Mouse (Mus musculus): ENCODE measurements around the gene Mesp1.

GRCm38 (mm10) chr7:79819996-79820395, 26.4 kb upstream of the Mesp1 start:
- TF ChIP-seq MYOG (IDR thresholded peaks at IDR 0.05; ENCODE audit: control insufficient read depth, extremely low read depth, insufficient read length) (no peak), CTCF (IDR thresholded peaks at IDR 0.05; ENCODE audit: control insufficient read depth, insufficient read depth, insufficient read length) (no peak), MAX (IDR thresholded peaks at IDR 0.05) (no peak), CEBPB (IDR thresholded peaks at IDR 0.05; ENCODE audit: low read depth) (no peak), MYOD1 (IDR thresholded peaks at IDR 0.05; ENCODE audit: control insufficient read depth, insufficient read length, low read depth) (no peak), USF1 (IDR thresholded peaks at IDR 0.05; ENCODE audit: low read depth) (no peak), FOSL1 (IDR thresholded peaks at IDR 0.05; ENCODE audit: insufficient read depth, low read length, poor library complexity, severe bottlenecking) (no peak)

Data from C2C12 (cell line).